Mouse (Mus musculus): ENCODE data around the gene Srp54b. TPM values are rescaled to one million over a fixed set of nuclear protein-coding genes. Genes with fewer than 3 reads are reported as not detected.
"Not testable (repeated sequence)": the region's sequence is repeated elsewhere in the genome, so short reads cannot be mapped to it uniquely, and the experiment has no call there.

Gene Srp54b
- polyA plus RNA-seq, 1 experiment from 2014 or later: 57.0 TPM

GRCm38 (mm10) chr12:55199306-55199705 is 44.4 kb downstream of the Srp54b start, which contains the start of gene 1700047I17Rik2:
TSS of gene 1700047I17Rik2 (plus strand) at chr12:55199592.
- H3K9me3 ChIP-seq (ENCODE audit: low read depth, low read length); DNase-seq: not testable (repeated sequence)

GRCm38 (mm10) chr12:55199799-55200198 is 44.9 kb downstream of the Srp54b start:
- not testable (repeated sequence) for H3K4me3 ChIP-seq (ENCODE audit: low read depth, low read length); DNase-seq; H3K27me3 ChIP-seq (ENCODE audit: insufficient read depth, low read length); H3K9me3 ChIP-seq (ENCODE audit: low read depth, low read length); H3K4me1 ChIP-seq (ENCODE audit: insufficient read depth); H3K36me3 ChIP-seq (ENCODE audit: insufficient read depth); H3K27ac ChIP-seq (ENCODE audit: low read depth); H3K4me2 ChIP-seq; H3K9ac ChIP-seq
- peak; percentile 55 for ATAC-seq (ENCODE audit: insufficient read depth)
- WGBS: no CpG with 5 or more reads among the region's 18 CpGs

More at GRCm38 (mm10) chr12:55199306-55199705, 44.4 kb downstream of the Srp54b start, which contains the start of gene 1700047I17Rik2:
- no CpG with 5 or more reads among the region's 40 CpGs for WGBS
- not testable (repeated sequence) for H3K27ac ChIP-seq (ENCODE audit: low read depth); H3K4me3 ChIP-seq (ENCODE audit: low read depth, low read length); H3K27me3 ChIP-seq (ENCODE audit: insufficient read depth, low read length); H3K4me1 ChIP-seq (ENCODE audit: insufficient read depth); H3K9ac ChIP-seq; H3K4me2 ChIP-seq; H3K36me3 ChIP-seq (ENCODE audit: insufficient read depth)
- ATAC-seq (ENCODE audit: insufficient read depth): peak; percentile 96

GRCm38 (mm10) chr12:55212944-55213343 is 58.0 kb downstream of the Srp54b start:
- WGBS: no CpG with 5 or more reads among the region's 6 CpGs
- H3K9ac ChIP-seq; H3K36me3 ChIP-seq (ENCODE audit: insufficient read depth); H3K9me3 ChIP-seq (ENCODE audit: low read depth, low read length); H3K27ac ChIP-seq (ENCODE audit: low read depth); H3K4me2 ChIP-seq; H3K27me3 ChIP-seq (ENCODE audit: insufficient read depth, low read length); ATAC-seq (ENCODE audit: insufficient read depth); H3K4me1 ChIP-seq (ENCODE audit: insufficient read depth); DNase-seq; H3K4me3 ChIP-seq (ENCODE audit: low read depth, low read length): not testable (repeated sequence)

- not testable (repeated sequence) for H3K36me3 ChIP-seq (ENCODE audit: insufficient read depth); H3K4me1 ChIP-seq (ENCODE audit: insufficient read depth); H3K27me3 ChIP-seq (ENCODE audit: insufficient read depth, low read length); DNase-seq; H3K9me3 ChIP-seq (ENCODE audit: low read depth, low read length); H3K4me2 ChIP-seq; H3K9ac ChIP-seq; H3K27ac ChIP-seq (ENCODE audit: low read depth)
- peak; percentile 99 for ATAC-seq (ENCODE audit: insufficient read depth)
- no CpG with 5 or more reads among the region's 57 CpGs for WGBS
- peak within 1 kb of the TSS; percentile 31 for H3K4me3 ChIP-seq (ENCODE audit: low read depth, low read length)
Measured at GRCm38 (mm10) chr12:55229626-55230519, 75.0 kb downstream of the Srp54b start, which contains the start of gene Srp54c. TSS of gene Srp54c (plus strand) at chr12:55230168.

GRCm38 (mm10) chr12:55230520-55230861 is 75.6 kb downstream of the Srp54b start:
- H3K9me3 ChIP-seq (ENCODE audit: low read depth, low read length); H3K27me3 ChIP-seq (ENCODE audit: insufficient read depth, low read length); DNase-seq; H3K36me3 ChIP-seq (ENCODE audit: insufficient read depth); H3K4me2 ChIP-seq; H3K9ac ChIP-seq; H3K4me1 ChIP-seq (ENCODE audit: insufficient read depth); H3K27ac ChIP-seq (ENCODE audit: low read depth): not testable (repeated sequence)
- ATAC-seq (ENCODE audit: insufficient read depth): peak; percentile 59
- H3K4me3 ChIP-seq (ENCODE audit: low read depth, low read length): peak overlapping the region; percentile 31
- 0% methylated on average over 8 of the region's 25 CpGs for WGBS

Other genes starting within 250 kb of the Srp54b start
- not detected in 2 replicates for gene Gm20403, start 168.6 kb upstream of the Srp54b start, polyA plus RNA-seq (2014; fragmentation: Nextera tagmentation; extraction: Ambion mirVana)
- 23.9 and 26.3 TPM in 2 replicates for gene Baz1a, start 140.8 kb upstream of the Srp54b start, polyA plus RNA-seq (2014; fragmentation: Nextera tagmentation; extraction: Ambion mirVana)
- 34.3 and 36.1 TPM in 2 replicates for gene 2700097O09Rik, start 75.0 kb upstream of the Srp54b start, polyA plus RNA-seq (2014; fragmentation: Nextera tagmentation; extraction: Ambion mirVana)
- gene Srp54a, start 74.8 kb upstream of the Srp54b start, polyA plus RNA-seq (2014; fragmentation: Nextera tagmentation; extraction: Ambion mirVana): 156 and 163 TPM in 2 replicates
- gene Fam177a, start 30.6 kb upstream of the Srp54b start, polyA plus RNA-seq (2014; fragmentation: Nextera tagmentation; extraction: Ambion mirVana): 16.2 and 17.8 TPM in 2 replicates
- gene 1700047I17Rik2, start 44.5 kb downstream of the Srp54b start, polyA plus RNA-seq (2014; fragmentation: Nextera tagmentation; extraction: Ambion mirVana): 1.7 and 3.0 TPM in 2 replicates
- gene Srp54c, start 75.1 kb downstream of the Srp54b start, polyA plus RNA-seq (2014; fragmentation: Nextera tagmentation; extraction: Ambion mirVana): 65.5 and 72.7 TPM in 2 replicates
- 15.4 and 17.1 TPM in 2 replicates for gene 1110008L16Rik, start 144.5 kb downstream of the Srp54b start, polyA plus RNA-seq (2014; fragmentation: Nextera tagmentation; extraction: Ambion mirVana)
- gene Ppp2r3c, start 147.9 kb downstream of the Srp54b start, polyA plus RNA-seq (2014; fragmentation: Nextera tagmentation; extraction: Ambion mirVana): 14.3 and 14.8 TPM in 2 replicates
- 423 and 432 TPM in 2 replicates for gene Psma6, start 229.1 kb downstream of the Srp54b start, polyA plus RNA-seq (2014; fragmentation: Nextera tagmentation; extraction: Ambion mirVana)

All from lung, embryonic 14.5 days (tissue).